Mouse (Mus musculus): ENCODE measurements around the gene Cxcr2. TPM values are rescaled to one million over a fixed set of nuclear protein-coding genes. Genes with fewer than 3 reads are reported as not detected.

The Cxcr2 gene
- polyA plus RNA-seq, 1 experiment: 11.4 TPM

DNA sequence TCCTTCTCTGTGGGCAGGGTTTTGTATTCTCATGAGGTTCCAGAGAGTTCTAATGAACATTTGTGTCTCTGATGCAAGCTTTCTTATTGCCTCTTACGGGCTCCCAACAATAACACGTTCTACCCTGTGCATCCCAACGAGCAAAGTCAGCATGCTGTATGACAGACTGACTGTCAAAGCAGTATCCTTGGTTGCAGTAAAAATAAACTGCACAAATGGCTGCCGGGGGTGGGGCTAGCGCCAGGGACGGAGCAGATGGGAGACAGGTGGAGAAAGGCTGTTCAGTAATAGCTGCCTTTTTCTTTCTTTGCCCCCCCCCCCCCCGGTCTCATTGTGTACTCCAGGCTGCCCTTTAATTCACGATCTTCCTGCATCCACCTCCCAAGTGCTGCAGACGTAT lies 54.1 kb downstream of the Cxcr2 start:
- Histone ChIP-seq H3K4me1 (ENCODE audit: control insufficient read depth, insufficient read depth, insufficient read length) (no peaks in the 10 kb centered on the region), H3K27me3 (ENCODE audit: control insufficient read depth, insufficient read depth, low read length) (no peaks in the 10 kb centered on the region), H3K36me3 (ENCODE audit: control insufficient read depth, insufficient read depth, low read length) (no peaks in the 10 kb centered on the region), H3K27ac (ENCODE audit: insufficient read depth, low read length) (no peak overlapping the region), H3K4me3 (ENCODE audit: extremely low read depth, insufficient read depth, insufficient read length) (no peak overlapping the region)
- no peak for DNase-seq (ENCODE audit: low read depth in 1 of 2, low spot score in 2 of 2)
- TF ChIP-seq POLR2A (IDR thresholded peaks at IDR 0.05; ENCODE audit: low read depth, low read length): no peak
- no peak for TF ChIP-seq CTCF (IDR thresholded peaks at IDR 0.05; ENCODE audit: extremely low read depth, insufficient read depth, insufficient read length, insufficient replicate concordance)
- WGBS: 83% methylated on average over 9 of the region's 9 CpGs

GRCm38 (mm10) chr1:74208941-74209340 lies 55.2 kb downstream of the Cxcr2 start:
- no peaks in the 10 kb centered on the region for H3K36me3 ChIP-seq (ENCODE audit: control insufficient read depth, insufficient read depth, low read length)
- 96% methylated on average over 8 of the region's 8 CpGs for WGBS
- H3K4me3 ChIP-seq (ENCODE audit: extremely low read depth, insufficient read depth, insufficient read length): no peak overlapping the region
- no peaks in the 10 kb centered on the region for H3K27me3 ChIP-seq (ENCODE audit: control insufficient read depth, insufficient read depth, low read length)
- DNase-seq (ENCODE audit: low read depth in 1 of 2, low spot score in 2 of 2): no peak
- H3K4me1 ChIP-seq (ENCODE audit: control insufficient read depth, insufficient read depth, insufficient read length): no peaks in the 10 kb centered on the region
- no peak for TF ChIP-seq CTCF (IDR thresholded peaks at IDR 0.05; ENCODE audit: extremely low read depth, insufficient read depth, insufficient read length, insufficient replicate concordance)
- no peak for TF ChIP-seq POLR2A (IDR thresholded peaks at IDR 0.05; ENCODE audit: low read depth, low read length)
- no peak overlapping the region for H3K27ac ChIP-seq (ENCODE audit: insufficient read depth, low read length)

Other genes with a start within 250 kb of the Cxcr2 start
- 80.4 and 102 TPM in 2 replicates for gene Tns1, start 29.5 kb upstream of the Cxcr2 start, polyA plus RNA-seq (2012; rRNA removed)
- gene Rufy4, start 28.4 kb upstream of the Cxcr2 start, polyA plus RNA-seq (2012; rRNA removed): 0.41 and 0.67 TPM in 2 replicates
- gene Cxcr1, start 40.6 kb downstream of the Cxcr2 start, polyA plus RNA-seq (2012; rRNA removed): 0.18 and 0.27 TPM in 2 replicates
- gene Arpc2, start 82.1 kb downstream of the Cxcr2 start, polyA plus RNA-seq (2012; rRNA removed): 186 and 302 TPM in 2 replicates
- gene Gpbar1, start 124.6 kb downstream of the Cxcr2 start, polyA plus RNA-seq (2012; rRNA removed): 0.08 and 0.14 TPM in 2 replicates
- gene Aamp, start 130.7 kb downstream of the Cxcr2 start, polyA plus RNA-seq (2012; rRNA removed): 102 and 119 TPM in 2 replicates
- gene Pnkd, start 130.9 kb downstream of the Cxcr2 start, polyA plus RNA-seq (2012; rRNA removed): 27.5 and 33.8 TPM in 2 replicates
- gene Tmbim1, start 151.6 kb downstream of the Cxcr2 start, polyA plus RNA-seq (2012; rRNA removed): 60.8 and 66.5 TPM in 2 replicates
- 0.31 and 0.51 TPM in 2 replicates for gene Catip, start 208.1 kb downstream of the Cxcr2 start, polyA plus RNA-seq (2012; rRNA removed)
- 169 and 200 TPM in 2 replicates for gene Slc11a1, start 221.2 kb downstream of the Cxcr2 start, polyA plus RNA-seq (2012; rRNA removed)
- 96.1 and 114 TPM in 2 replicates for gene Ctdsp1, start 237.5 kb downstream of the Cxcr2 start, polyA plus RNA-seq (2012; rRNA removed)

Data from spleen, adult 2 months (tissue).